8 mouse cellular contexts compared by ENCODE assay signal in the genomic region with DNA sequence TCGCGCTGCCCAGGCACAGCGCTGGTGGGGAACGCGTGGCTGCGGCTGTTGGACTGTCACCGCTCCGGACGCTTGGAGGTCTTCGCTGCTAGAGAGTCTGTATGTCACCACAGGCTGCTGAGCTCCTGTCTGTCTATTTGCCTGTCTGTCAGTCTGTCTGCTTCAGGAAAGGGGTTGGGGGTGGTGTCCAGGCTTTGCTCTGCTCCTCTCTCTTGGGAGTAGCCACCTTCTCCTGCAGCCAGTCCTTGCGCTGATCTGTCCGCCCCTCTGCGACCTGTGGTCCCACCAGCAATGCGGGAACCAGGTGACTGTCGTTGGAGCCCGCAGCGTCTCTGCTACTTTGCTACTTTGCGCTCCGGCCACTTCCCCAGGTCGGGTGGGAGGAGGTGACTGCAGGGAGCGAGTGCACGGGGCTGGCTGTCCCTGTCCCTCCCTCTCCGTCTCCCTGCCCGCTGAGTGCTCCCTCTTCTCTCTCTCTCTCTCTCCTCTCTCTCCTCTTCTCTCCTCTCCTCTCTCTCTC. TPM values are rescaled to one million over a fixed set of nuclear protein-coding genes. Genes with fewer than 3 reads are reported as not detected.
A peak's percentile ranks its signal among the peaks of the same experiment; 100 is the strongest.
DNase-seq lines count a peak whose midpoint lies in the region; ATAC-seq and TF ChIP-seq lines count a peak whose summit lies in the region.

No protein-coding gene starts in this region.

- DNase-seq in layer of hippocampus, postnatal 36 days = peak; percentile 49 to 61
- no peak for DNase-seq in layer of hippocampus, adult 9-10 months (ENCODE audit: low spot score)
- peak; percentile 77 for DNase-seq in cerebellum, adult 8-10 months
- DNase-seq in forebrain, embryonic 14.5 days (ENCODE audit: low spot score) = peak; percentile 37
- no peak for DNase-seq in testis, postnatal 10 days (ENCODE audit: low spot score)
- no peak for DNase-seq in Muller cell, postnatal 12 days (ENCODE audit: inconsistent ontology term)

- H3K4me1 ChIP-seq in forebrain, embryonic 14.5 days (ENCODE audit: control insufficient read depth, insufficient read depth, low read length) = 0 out of 2 replicates have a peak, but pooled peaks cover 2% of the 10 kb centered on the region
- no peaks in the 10 kb centered on the region for H3K4me1 ChIP-seq in liver, embryonic 12.5 days
- peaks cover 4% of the 10 kb centered on the region; the same call in 1 of the 2 replicates for H3K4me1 ChIP-seq in olfactory bulb, adult 2 months (ENCODE audit: control insufficient read depth, insufficient read depth, low read length)

- TF ChIP-seq POLR2A in olfactory bulb, adult 2 months (IDR thresholded peaks at IDR 0.05; ENCODE audit: insufficient read depth, low read depth, low read length) = no peak

- peaks cover 10% of the 10 kb centered on the region for H3K27me3 ChIP-seq in forebrain, embryonic 14.5 days (replicated peaks; ENCODE audit: control insufficient read depth, insufficient read depth, low read length)
- H3K27me3 ChIP-seq in liver, embryonic 12.5 days (replicated peaks) = peaks cover 67% of the 10 kb centered on the region

- peak overlapping the region; percentile 90 for H3K27ac ChIP-seq in forebrain, embryonic 14.5 days (ENCODE audit: low read depth, low read length)
- no peak overlapping the region for H3K27ac ChIP-seq in liver, embryonic 12.5 days
- peak overlapping the region; percentile 98 for H3K27ac ChIP-seq in olfactory bulb, adult 2 months (ENCODE audit: insufficient read depth, low read depth, low read length)

- no peak for TF ChIP-seq CTCF in olfactory bulb, adult 2 months (IDR thresholded peaks at IDR 0.05; ENCODE audit: insufficient read depth, low read depth, low read length)

- peak overlapping the region; percentile 58 for H3K4me3 ChIP-seq in forebrain, embryonic 14.5 days (ENCODE audit: low read depth, low read length)
- H3K4me3 ChIP-seq in liver, embryonic 12.5 days = peak overlapping the region; percentile 34
- H3K4me3 ChIP-seq in olfactory bulb, adult 2 months (ENCODE audit: insufficient read depth, low read depth, low read length) = peak overlapping the region; percentile 76

- WGBS in forebrain, embryonic 14.5 days = 1% methylated on average over 24 of the region's 24 CpGs
- 1% methylated on average over 24 of the region's 24 CpGs for WGBS in liver, embryonic 12.5 days (ENCODE audit: insufficient replicate concordance)
- 1% methylated on average over 24 of the region's 24 CpGs for WGBS in olfactory bulb, adult 2 months

- H3K36me3 ChIP-seq in forebrain, embryonic 14.5 days (ENCODE audit: control insufficient read depth, insufficient read depth, low read length) = no peaks in the 10 kb centered on the region
- H3K36me3 ChIP-seq in liver, embryonic 12.5 days = no peaks in the 10 kb centered on the region

- H3K9me3 ChIP-seq in forebrain, embryonic 14.5 days (replicated peaks; ENCODE audit: control insufficient read depth, low read length) = no peaks in the 10 kb centered on the region
- no peaks in the 10 kb centered on the region for H3K9me3 ChIP-seq in liver, embryonic 12.5 days (replicated peaks)

- ATAC-seq in forebrain, embryonic 14.5 days = peak; percentile 51
- ATAC-seq in liver, embryonic 12.5 days = peak; percentile 46; the same call in 1 of the 2 replicates

- H3K4me2 ChIP-seq in forebrain, embryonic 14.5 days (ENCODE audit: low read length) = peak overlapping the region; percentile 74
- peak overlapping the region; percentile 57 for H3K4me2 ChIP-seq in liver, embryonic 12.5 days

- peak overlapping the region; percentile 84 for H3K9ac ChIP-seq in forebrain, embryonic 14.5 days (ENCODE audit: low read length)
- no peak overlapping the region for H3K9ac ChIP-seq in liver, embryonic 12.5 days

RNA-seq across cellular contexts. Expression of a gene that starts 1.2 kb away (rescaled TPM):
- 100 to 1,000 TPM; 221 to 241 TPM for total RNA-seq in layer of hippocampus, postnatal 36 days (2021)
- polyA plus RNA-seq in forebrain, embryonic 14.5 days (2014; fragmentation: Nextera tagmentation; extraction: Ambion mirVana) = 29.2 and 37.4 TPM in 2 replicates
- 0.83 and 1.1 TPM in 2 replicates for polyA plus RNA-seq in liver, embryonic 12.5 days (2016; fragmentation: Nextera tagmentation; extraction: Ambion mirVana)
- polyA plus RNA-seq in olfactory bulb, adult 2 months (2012; ENCODE audit: insufficient read depth, insufficient read length, low replicate concordance, missing spikeins) = 229 and 639 TPM in 2 replicates

Comparison
In these comparisons a context has a peak if more than half of its experiments do, and no peak if none do; other contexts are left out.
1. DNase-seq: peak in layer of hippocampus, postnatal 36 days (2 of 2), cerebellum, adult 8-10 months (single experiment) and forebrain, embryonic 14.5 days (single experiment); none in layer of hippocampus, adult 9-10 months (single experiment), testis, postnatal 10 days (single experiment) and Muller cell, postnatal 12 days (single experiment).
2. Peak in every context shown above with its lines, with median percentiles within 50 percentile points of each other: H3K4me3 ChIP-seq.